Mouse (Mus musculus) thymus, postnatal 10 days (tissue): ENCODE measurements around the gene Pfdn2.

Experiments
- DNase-seq, 2 experiments: peaks; one replicate each; pipeline ENCODE4 v3.0.0; 2021; ENCODE audit warnings: low spot score in 2 of 2

Pfdn2 gene

DNA sequence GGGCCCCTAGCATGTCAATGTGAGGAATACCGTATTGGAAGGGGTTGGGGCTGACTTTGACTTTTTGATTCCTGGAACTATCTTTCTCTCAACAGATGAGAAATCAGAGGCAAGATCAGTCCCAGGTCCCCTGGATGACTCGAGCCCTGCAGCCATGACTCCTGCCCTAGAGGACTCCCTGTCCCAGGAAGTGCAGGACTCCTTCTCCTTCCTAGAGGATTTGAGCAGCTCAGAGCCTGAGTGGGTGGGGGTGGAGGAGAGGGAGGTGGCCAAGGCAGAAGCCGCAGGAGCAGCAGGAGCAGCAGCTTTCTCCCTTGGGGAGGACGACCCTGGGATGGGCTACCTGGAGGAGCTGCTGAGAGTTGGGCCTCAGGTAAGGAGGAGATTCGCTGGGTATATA lies 61.8 kb downstream of the Pfdn2 start:
- DNase-seq: no peak
